Mouse (Mus musculus) thymus, postnatal 14 days (tissue): ENCODE measurements at regions not wholly inside any gene's neighbourhood (a gene's known extent, or its start where the extent isn't known, plus 50 kb on each side); places are given as distances from the start of the nearest gene placed in this dataset.

ENCODE experiments used
- DNase-seq: peaks from one replicate; pipeline ENCODE4 v3.0.0; 2021

GRCm38 (mm10) chr5:45119757-45120156 lies 320.3 kb upstream of the Ldb2 start:
- DNase-seq, result no peak

GRCm38 (mm10) chr5:45111246-45111645 lies 311.8 kb upstream of the Ldb2 start:
- DNase-seq, result no peak

GRCm38 (mm10) chr5:45110797-45111196 lies 311.3 kb upstream of the Ldb2 start:
- no peak for DNase-seq

GRCm38 (mm10) chr5:45105236-45105816 lies 305.8 kb upstream of the Ldb2 start:
- no peak for DNase-seq

- no peak for DNase-seq
These were observed 304.4 kb upstream of the Ldb2 start for GRCm38 (mm10) chr5:45103763-45104428.

- no peak for DNase-seq
These were observed 303.2 kb upstream of the Ldb2 start for GRCm38 (mm10) chr5:45102661-45103060.

GRCm38 (mm10) chr5:45101777-45102176 lies 302.3 kb upstream of the Ldb2 start:
- no peak for DNase-seq

GRCm38 (mm10) chr5:45099082-45099481 lies 299.6 kb upstream of the Ldb2 start:
- no peak for DNase-seq

- no peak for DNase-seq
These were observed 298.5 kb upstream of the Ldb2 start for GRCm38 (mm10) chr5:45097941-45098340.

- no peak for DNase-seq
These were observed 285.3 kb upstream of the Ldb2 start for GRCm38 (mm10) chr5:45084741-45085140.

- DNase-seq, result no peak
These were observed 283.1 kb upstream of the Ldb2 start for GRCm38 (mm10) chr5:45082601-45083000.

GRCm38 (mm10) chr5:45076347-45076890 lies 276.9 kb upstream of the Ldb2 start:
- DNase-seq, result no peak

GRCm38 (mm10) chr5:45075195-45075594 lies 275.7 kb upstream of the Ldb2 start:
- DNase-seq, result no peak

GRCm38 (mm10) chr5:45072529-45072928 lies 273.0 kb upstream of the Ldb2 start:
- DNase-seq, result no peak

- no peak for DNase-seq
These were observed 266.6 kb upstream of the Ldb2 start for GRCm38 (mm10) chr5:45065917-45066699.

- DNase-seq, result no peak
These were observed 263.1 kb upstream of the Ldb2 start for GRCm38 (mm10) chr5:45062567-45062966.

GRCm38 (mm10) chr5:45055276-45055959 lies 255.9 kb upstream of the Ldb2 start:
- DNase-seq, result no peak

- no peak for DNase-seq
These were observed 249.9 kb upstream of the Ldb2 start for GRCm38 (mm10) chr5:45049410-45049809.

GRCm38 (mm10) chr5:45042914-45043313 lies 243.4 kb upstream of the Ldb2 start:
- no peak for DNase-seq

GRCm38 (mm10) chr5:45036430-45036829 lies 236.9 kb upstream of the Ldb2 start:
- DNase-seq, result no peak

GRCm38 (mm10) chr5:45033146-45033545 lies 233.7 kb upstream of the Ldb2 start:
- no peak for DNase-seq

- DNase-seq, result no peak
These were observed 228.4 kb upstream of the Ldb2 start for GRCm38 (mm10) chr5:45027876-45028275.

- no peak for DNase-seq
These were observed 225.9 kb upstream of the Ldb2 start for GRCm38 (mm10) chr5:45025383-45025782.
